Mouse (Mus musculus) lung, embryonic 15.5 days (tissue): ENCODE measurements around the gene 2410015M20Rik. TPM values are rescaled to one million over a fixed set of nuclear protein-coding genes. Genes with fewer than 3 reads are reported as not detected.
"Not testable (repeated sequence)": the region's sequence is repeated elsewhere in the genome, so short reads cannot be mapped to it uniquely, and the experiment has no call there.

Source experiments
- ATAC-seq: fragments of 200-750 bp; cut with Nextera tagmentation; 2 replicates; pipeline ENCODE4 v1.8.0; 2017; ENCODE audit warnings: moderate number of reproducible peaks, borderline replicate concordance; ENCODE audit not compliant: low FRiP score, low TSS enrichment; ENCODE audit errors: extremely low read depth
- H3K27ac ChIP-seq: fragments of 300-500 bp; sonication (generic); 2 replicates; pipeline ENCODE4 v1.5.1; 2015; ENCODE audit warnings: moderate library complexity, mild to moderate bottlenecking, inconsistent platforms
- H3K27me3 ChIP-seq: fragments of 300-500 bp; sonication (generic); 2 replicates; pipeline ENCODE4 v1.6.1; 2015; ENCODE audit warnings: inconsistent platforms
- H3K36me3 ChIP-seq: fragments of 300-500 bp; sonication (generic); 2 replicates; pipeline ENCODE4 v1.6.1; 2015; ENCODE audit warnings: inconsistent platforms
- H3K4me1 ChIP-seq: fragments of 300-500 bp; sonication (generic); 2 replicates; pipeline ENCODE4 v1.6.1; 2015; ENCODE audit warnings: inconsistent platforms
- H3K4me2 ChIP-seq: fragments of 300-500 bp; sonication (generic); 2 replicates; pipeline ENCODE4 v1.6.1; 2015; ENCODE audit warnings: inconsistent platforms, mild to moderate bottlenecking, moderate library complexity
- H3K4me3 ChIP-seq: fragments of 300-500 bp; sonication (generic); 2 replicates; pipeline ENCODE4 v1.5.1; 2015; ENCODE audit warnings: mild to moderate bottlenecking, inconsistent platforms
- H3K9ac ChIP-seq: fragments of 300-500 bp; sonication (generic); 2 replicates; pipeline ENCODE4 v1.6.1; 2015; ENCODE audit warnings: inconsistent platforms
- H3K9me3 ChIP-seq: fragments of 300-500 bp; sonication (generic); 2 replicates; pipeline ENCODE4 v1.6.1; 2016; ENCODE audit warnings: inconsistent platforms
- WGBS: fragments of 180-500 bp; shearing (Covaris S2); methylation state at CpG from one replicate; pipeline ENCODE4 v1.1.7; 2015; 5-methylcytosine and 5-hydroxymethylcytosine counted together
- polyA plus RNA-seq: library from polyadenylated mRNA; unstranded; fragments of >200 nt; fragmentation: Nextera tagmentation; extraction: Ambion mirVana; gene quantifications from 2 replicates; pipeline ENCODE4 v1.2.1, GENCODE M21; 2015

The 2410015M20Rik gene
- polyA plus RNA-seq, result 206 and 215 TPM in 2 replicates

GRCm38 (mm10) chr17:56609452-56610171 lies at the start of gene 2410015M20Rik:
Gene 2410015M20Rik (minus strand): TSS chr17:56609771.
- H3K9ac ChIP-seq, result peak within 1 kb of the TSS; percentile 67
- peak within 1 kb of the TSS; percentile 64 for H3K4me3 ChIP-seq
- H3K27me3 ChIP-seq, result no peaks in the 10 kb centered on the region
- H3K36me3 ChIP-seq, result peaks cover 38% of the 10 kb centered on the region
- peaks cover 33% of the 10 kb centered on the region for H3K4me1 ChIP-seq
- peak within 1 kb of the TSS; percentile 75 for H3K27ac ChIP-seq
- WGBS, result under 1% methylated on average over 44 of the region's 44 CpGs
- no peaks in the 10 kb centered on the region for H3K9me3 ChIP-seq
- peak within 1 kb of the TSS; percentile 74 for H3K4me2 ChIP-seq
- peak; percentile 88 for ATAC-seq

GRCm38 (mm10) chr17:56656171-56656570 lies 46.6 kb upstream of the 2410015M20Rik start:
- H3K9ac ChIP-seq, result no peak overlapping the region
- H3K36me3 ChIP-seq, result no peaks in the 10 kb centered on the region
- H3K4me1 ChIP-seq, result no peaks in the 10 kb centered on the region
- no peak for ATAC-seq
- H3K9me3 ChIP-seq, result no peaks in the 10 kb centered on the region
- no peak overlapping the region for H3K4me2 ChIP-seq
- no peaks in the 10 kb centered on the region for H3K27me3 ChIP-seq
- H3K4me3 ChIP-seq, result no peak overlapping the region
- no peak overlapping the region for H3K27ac ChIP-seq
- 75% methylated on average over 6 of the region's 6 CpGs for WGBS

GRCm38 (mm10) chr17:56655311-56655710 lies 45.7 kb upstream of the 2410015M20Rik start:
- Histone ChIP-seq H3K36me3 (no peaks in the 10 kb centered on the region), H3K4me1 (no peaks in the 10 kb centered on the region), H3K9me3 (no peaks in the 10 kb centered on the region), H3K9ac (no peak overlapping the region), H3K27me3 (no peaks in the 10 kb centered on the region), H3K4me3 (no peak overlapping the region), H3K27ac (no peak overlapping the region), H3K4me2 (no peak overlapping the region)
- ATAC-seq, result no peak
- WGBS, result 61% methylated on average over 3 of the region's 3 CpGs

- H3K4me1 ChIP-seq, result no peaks in the 10 kb centered on the region
- WGBS, result 54% methylated on average over 2 of the region's 2 CpGs
- H3K27me3 ChIP-seq, result no peaks in the 10 kb centered on the region
- ATAC-seq, result no peak
- H3K27ac ChIP-seq, result no peak overlapping the region
- no peak overlapping the region for H3K9ac ChIP-seq
- no peaks in the 10 kb centered on the region for H3K36me3 ChIP-seq
- H3K4me2 ChIP-seq, result no peak overlapping the region
- H3K4me3 ChIP-seq, result no peak overlapping the region
- no peaks in the 10 kb centered on the region for H3K9me3 ChIP-seq
Observed at GRCm38 (mm10) chr17:56654771-56655170, 45.2 kb upstream of the 2410015M20Rik start.

GRCm38 (mm10) chr17:56651801-56652200 lies 42.2 kb upstream of the 2410015M20Rik start:
- Histone ChIP-seq H3K9ac (no peak overlapping the region), H3K4me2 (no peak overlapping the region), H3K4me1 (no peaks in the 10 kb centered on the region), H3K4me3 (no peak overlapping the region), H3K27me3 (no peaks in the 10 kb centered on the region), H3K36me3 (no peaks in the 10 kb centered on the region), H3K9me3 (no peaks in the 10 kb centered on the region), H3K27ac (no peak overlapping the region)
- no peak for ATAC-seq
- WGBS, result 26% methylated on average over 10 of the region's 10 CpGs

GRCm38 (mm10) chr17:56647546-56647945 lies 38.0 kb upstream of the 2410015M20Rik start:
- Histone ChIP-seq H3K27me3 (no peaks in the 10 kb centered on the region; the same call in 1 of the 2 replicates), H3K36me3 (no peaks in the 10 kb centered on the region), H3K9ac (no peak overlapping the region), H3K4me2 (no peak overlapping the region), H3K9me3 (no peaks in the 10 kb centered on the region), H3K4me3 (no peak overlapping the region), H3K27ac (no peak overlapping the region), H3K4me1 (no peaks in the 10 kb centered on the region)
- no peak for ATAC-seq
- 40% methylated on average over 10 of the region's 13 CpGs for WGBS

GRCm38 (mm10) chr17:56643237-56643636 lies 33.7 kb upstream of the 2410015M20Rik start:
- no peaks in the 10 kb centered on the region for H3K4me1 ChIP-seq
- H3K27me3 ChIP-seq, result no peaks in the 10 kb centered on the region; the same call in 1 of the 2 replicates
- no peaks in the 10 kb centered on the region for H3K36me3 ChIP-seq
- H3K9me3 ChIP-seq, result no peaks in the 10 kb centered on the region
- H3K4me3 ChIP-seq, result no peak overlapping the region
- H3K4me2 ChIP-seq, result no peak overlapping the region
- 72% methylated on average over 4 of the region's 4 CpGs for WGBS
- no peak overlapping the region for H3K27ac ChIP-seq
- H3K9ac ChIP-seq, result no peak overlapping the region
- ATAC-seq, result no peak

GRCm38 (mm10) chr17:56634023-56634422 lies 24.5 kb upstream of the 2410015M20Rik start:
- Histone ChIP-seq H3K27ac (no peak overlapping the region), H3K9me3 (no peaks in the 10 kb centered on the region), H3K4me1 (no peaks in the 10 kb centered on the region), H3K4me2 (no peak overlapping the region), H3K9ac (no peak overlapping the region), H3K27me3 (no peaks in the 10 kb centered on the region), H3K36me3 (no peaks in the 10 kb centered on the region), H3K4me3 (no peak overlapping the region)
- 76% methylated on average over 6 of the region's 6 CpGs for WGBS
- ATAC-seq, result no peak

- no peak overlapping the region for H3K4me2 ChIP-seq
- no peaks in the 10 kb centered on the region for H3K36me3 ChIP-seq
- H3K9me3 ChIP-seq, result no peaks in the 10 kb centered on the region
- no peak overlapping the region for H3K4me3 ChIP-seq
- no peaks in the 10 kb centered on the region for H3K27me3 ChIP-seq
- peaks cover 7% of the 10 kb centered on the region; the same call in 1 of the 2 replicates for H3K4me1 ChIP-seq
- WGBS, result 56% methylated on average over 4 of the region's 4 CpGs
- no peak overlapping the region for H3K27ac ChIP-seq
- no peak for ATAC-seq
- no peak overlapping the region for H3K9ac ChIP-seq
Observed at GRCm38 (mm10) chr17:56631807-56632206, 22.2 kb upstream of the 2410015M20Rik start.

- not testable (repeated sequence) for H3K36me3 ChIP-seq, H3K4me3 ChIP-seq, H3K4me2 ChIP-seq, ATAC-seq, H3K9me3 ChIP-seq, H3K27me3 ChIP-seq, H3K9ac ChIP-seq, H3K27ac ChIP-seq
- H3K4me1 ChIP-seq, result peaks cover 20% of the 10 kb centered on the region
- 82% methylated on average over 27 of the region's 27 CpGs for WGBS
Observed at GRCm38 (mm10) chr17:56629800-56630781, 20.5 kb upstream of the 2410015M20Rik start.

- Histone ChIP-seq H3K4me1 (peaks cover 22% of the 10 kb centered on the region), H3K9ac (peak within 1 kb of the TSS; percentile 44), H3K4me3 (peak within 1 kb of the TSS; percentile 99), H3K27ac (peak within 1 kb of the TSS; percentile 77), H3K36me3 (peaks cover 14% of the 10 kb centered on the region; the same call in 1 of the 2 replicates), H3K9me3 (no peaks in the 10 kb centered on the region), H3K4me2 (peak within 1 kb of the TSS; percentile 89), H3K27me3 (no peaks in the 10 kb centered on the region)
- ATAC-seq, result peak; percentile 16; the same call in 1 of the 2 replicates
- WGBS, result 8% methylated on average over 26 of the region's 26 CpGs
Observed at GRCm38 (mm10) chr17:56627530-56628277, 18.1 kb upstream of the 2410015M20Rik start, which contains the start of gene Catsperd. Gene Catsperd (plus strand): TSS chr17:56628143.
